Mouse (Mus musculus) frontal cortex, adult (tissue): Measurements from ENCODE around the gene Rrh.
"Not testable (repeated sequence)": the region's sequence is repeated elsewhere in the genome, so short reads cannot be mapped to it uniquely, and the experiment has no call there.

Experiments
- ATAC-seq: cut with Nextera tagmentation; 2 replicates; pipeline ENCODE4 v1.9.2; 2017; ENCODE audit warnings: mild to moderate bottlenecking, moderate library complexity, mixed read lengths; ENCODE audit not compliant: low TSS enrichment

The Rrh gene

GRCm38 (mm10) chr3:129782746-129783145, 39.6 kb downstream of the Rrh start:
- ATAC-seq: no peak

DNA sequence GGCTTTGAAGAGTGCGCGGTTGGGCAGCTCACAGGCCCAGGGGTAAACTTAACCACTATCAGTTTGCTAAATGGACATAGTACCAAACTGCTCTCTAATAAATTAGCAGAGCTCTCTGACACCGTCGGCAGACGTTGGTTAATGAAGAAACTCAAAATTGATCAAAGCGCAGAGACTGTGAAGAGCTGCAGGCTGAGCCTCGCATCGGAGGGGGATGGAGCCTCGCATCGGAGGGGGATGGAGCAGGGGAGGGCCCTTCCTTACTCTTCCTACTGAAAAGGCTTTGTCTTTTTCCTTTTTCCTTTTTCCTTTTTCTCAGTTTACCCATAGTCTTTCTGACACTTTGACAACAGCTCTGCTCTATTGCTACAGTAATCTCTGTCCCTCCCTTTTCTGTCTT, 41.0 kb downstream of the Rrh start:
- ATAC-seq: no peak

DNA sequence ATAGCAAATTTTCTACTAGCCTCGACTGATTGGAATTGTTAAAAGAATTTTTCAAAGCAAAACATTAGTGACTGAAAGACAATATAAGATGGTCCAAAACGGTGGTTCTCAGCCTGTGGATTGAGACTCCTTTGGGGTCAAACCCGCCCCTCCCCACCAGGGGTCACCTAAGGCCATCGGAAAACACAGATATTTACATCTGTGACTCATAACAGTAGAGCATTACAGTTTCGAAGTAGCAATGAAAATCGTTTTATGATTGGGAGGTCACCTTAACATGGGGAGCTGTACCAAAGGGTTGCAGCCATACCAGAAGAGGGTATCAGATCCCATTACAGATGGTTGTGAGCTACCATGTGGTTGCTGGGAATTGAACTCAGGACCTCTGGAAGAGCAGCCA, 51.2 kb downstream of the Rrh start:
- no peak for ATAC-seq

DNA sequence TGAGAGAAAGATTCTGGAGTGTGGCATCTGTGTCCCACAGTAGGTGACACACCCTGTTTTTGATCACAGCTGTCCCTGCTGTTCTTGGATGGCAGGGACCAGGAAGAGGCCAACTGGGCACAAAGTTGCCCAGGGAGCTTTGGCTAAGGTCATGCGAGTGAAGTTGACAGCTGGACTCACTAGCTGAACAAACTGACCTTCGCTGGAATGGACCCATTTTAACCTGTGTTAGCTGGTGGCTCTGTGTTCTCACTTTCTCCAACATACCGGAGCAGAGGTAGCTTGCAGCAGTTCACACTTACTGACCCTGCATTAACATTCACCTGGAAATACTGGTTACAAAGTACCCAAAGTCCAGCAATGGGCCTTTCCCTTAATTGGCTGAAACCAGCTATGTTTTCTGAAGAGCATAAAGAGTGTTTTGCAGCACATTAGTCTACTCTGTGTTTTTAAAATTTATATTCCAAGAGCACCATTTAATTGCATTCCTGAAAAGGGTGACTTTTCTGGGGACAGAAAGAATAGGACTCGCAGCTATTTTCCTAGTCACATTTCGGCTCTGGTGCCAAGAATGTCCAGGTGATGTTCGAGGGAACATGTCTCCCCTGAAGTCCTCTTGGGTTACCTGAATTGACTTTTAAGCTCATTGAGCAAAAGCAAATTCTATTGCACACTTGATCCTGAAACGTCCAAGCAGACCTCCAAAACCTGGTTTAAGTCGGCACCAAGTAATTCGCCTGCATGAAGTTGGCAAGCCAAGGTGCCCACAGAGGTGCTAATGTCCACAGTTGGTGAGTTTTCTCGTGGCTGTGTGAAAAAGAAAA, 55.2 kb downstream of the Rrh start:
- ATAC-seq: no peak

DNA sequence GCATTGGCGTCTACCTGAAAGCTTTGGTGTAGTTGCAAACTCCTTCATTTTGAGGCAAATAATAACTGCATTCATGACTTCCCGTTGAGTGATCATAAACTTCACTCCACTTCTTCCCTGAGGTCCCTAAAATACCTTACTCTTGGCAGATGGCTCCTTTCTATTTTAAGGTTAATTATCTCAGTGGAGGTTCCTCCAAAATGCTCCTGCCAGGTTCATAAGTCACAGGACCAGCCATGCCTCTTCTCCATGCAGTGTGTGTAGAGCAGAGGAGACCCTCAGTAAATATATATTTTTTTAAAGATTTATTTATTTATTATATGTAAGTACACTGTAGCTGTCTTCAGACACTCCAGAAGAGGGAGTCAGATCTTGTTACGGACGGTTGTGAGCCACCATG, 56.3 kb downstream of the Rrh start:
- no peak for ATAC-seq

DNA sequence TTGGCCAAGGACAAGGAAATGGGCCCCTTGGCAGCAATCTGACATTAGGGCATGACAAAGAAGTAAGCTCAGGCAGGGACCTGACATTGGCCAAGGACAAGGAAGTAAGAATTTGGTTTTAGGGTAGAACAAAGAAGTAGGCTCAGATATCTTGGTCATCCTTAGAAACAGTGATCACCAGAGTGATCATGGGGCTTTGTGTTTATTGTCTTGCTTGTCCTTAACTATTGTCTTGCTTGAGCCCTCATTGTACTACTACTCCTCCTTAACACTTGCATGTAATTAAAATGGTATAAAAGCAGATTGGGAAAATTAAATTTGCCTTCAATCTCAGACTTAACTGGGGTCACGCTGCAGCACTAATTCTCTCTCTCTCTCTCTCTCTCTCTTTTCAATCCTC, 64.8 kb downstream of the Rrh start:
- ATAC-seq: not testable (repeated sequence)

DNA sequence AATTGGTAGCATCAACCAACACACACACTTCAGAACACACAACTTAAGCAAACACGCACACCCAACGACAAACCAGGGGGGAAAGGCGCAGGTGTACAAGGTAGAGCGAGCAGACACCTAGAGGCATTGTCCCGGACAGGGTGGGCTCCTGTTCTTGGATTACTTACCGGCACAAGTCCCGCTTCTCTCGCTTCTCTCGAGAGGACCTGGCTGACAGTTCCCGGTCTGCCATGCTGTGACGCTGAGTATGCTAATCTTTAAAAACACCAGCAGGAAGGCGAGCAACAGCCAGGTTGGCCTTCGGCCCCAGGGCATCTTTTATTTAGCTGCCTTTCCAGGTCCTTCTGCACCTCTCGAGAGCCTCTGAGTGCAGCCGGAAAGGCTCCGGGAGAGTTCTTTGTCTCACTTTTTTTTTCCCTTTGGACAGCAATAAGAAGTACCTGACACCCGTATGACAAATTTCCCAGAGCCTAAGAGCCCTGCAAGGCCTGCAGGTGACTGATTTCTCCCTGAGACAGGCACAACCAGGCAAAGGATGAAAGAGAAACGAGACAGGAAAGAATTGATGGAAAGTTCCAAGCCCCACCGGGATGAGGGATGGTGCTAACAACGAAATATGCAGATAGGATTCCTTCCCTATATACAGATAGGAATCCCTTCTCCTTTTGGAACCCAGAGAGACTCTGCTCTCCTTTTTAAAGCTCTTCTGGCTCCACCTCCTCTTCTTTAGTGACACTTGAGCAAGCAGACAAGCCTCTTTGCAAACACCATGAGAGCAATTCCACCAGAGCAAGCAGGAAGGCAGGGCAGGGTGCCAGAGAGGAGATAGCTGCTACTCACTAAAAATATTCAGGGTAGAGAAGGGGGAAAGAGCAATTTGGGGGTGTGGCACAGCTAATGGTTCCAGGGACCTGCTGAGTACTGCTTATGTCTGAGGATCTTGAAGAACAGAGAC, 67.5 kb downstream of the Rrh start, which contains the start of gene Egf:
Gene Egf, minus strand, starts transcription at position 667 of the 955 bp plus-strand sequence.
- peak; percentile 76 for ATAC-seq
